Mouse (Mus musculus): Measurements from ENCODE around the gene Zfp775. TPM values are rescaled to one million over a fixed set of nuclear protein-coding genes. Genes with fewer than 3 reads are reported as not detected.

Zfp775 gene
- polyA plus RNA-seq, 1 experiment from 2014 or later: 7.4 TPM

- H3K27ac ChIP-seq (ENCODE audit: low read length): no peak within 1 kb of the TSS
- H3K9me3 ChIP-seq (ENCODE audit: control insufficient read depth, low read length): no peaks in the 10 kb centered on the region
- H3K9ac ChIP-seq (ENCODE audit: low read length): 0 out of 2 replicates have a peak within 1 kb of the TSS, but pooled peaks have one; percentile 16
- WGBS: 35% methylated on average over 3 of the region's 3 CpGs
- peak within 1 kb of the TSS; percentile 31 for H3K4me2 ChIP-seq (ENCODE audit: low read depth, low read length)
- no peaks in the 10 kb centered on the region for H3K4me1 ChIP-seq (replicated peaks; ENCODE audit: control insufficient read depth, insufficient read depth, low read length)
- H3K36me3 ChIP-seq (ENCODE audit: control insufficient read depth, insufficient read depth, low read length): no peaks in the 10 kb centered on the region
- H3K4me3 ChIP-seq (ENCODE audit: low read length): peak within 1 kb of the TSS; percentile 25
- H3K27me3 ChIP-seq (ENCODE audit: control insufficient read depth, insufficient read depth, low read depth, low read length): no peaks in the 10 kb centered on the region; the same call in 1 of the 2 replicates
- ATAC-seq (ENCODE audit: low read depth): peak; percentile 73; the same call in 1 of the 2 replicates
Measured at GRCm38 (mm10) chr6:48646995-48647394, 45.1 kb downstream of the Zfp775 start, which contains the start of gene Gimap8. Gimap8 (plus strand) TSS chr6:48647234.

DNA sequence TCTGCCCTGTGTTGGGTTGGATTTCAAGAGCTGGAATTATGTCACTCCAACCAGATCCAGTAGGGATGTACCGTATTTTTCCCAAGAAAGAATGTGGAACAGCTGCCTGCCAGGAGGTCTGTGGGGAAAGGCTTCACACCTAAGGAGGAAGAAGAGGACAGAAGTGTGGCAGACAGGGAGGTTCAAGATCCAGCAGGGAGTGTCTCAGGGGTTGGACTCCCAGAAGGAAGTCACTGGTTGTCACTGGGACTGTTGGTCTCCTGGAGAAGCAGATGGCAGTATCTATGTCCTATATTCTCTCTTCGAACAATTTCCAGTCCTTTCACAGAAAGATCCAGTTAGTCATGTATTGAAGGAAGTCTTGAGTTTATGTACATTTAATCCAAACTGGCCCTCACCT, 45.7 kb downstream of the Zfp775 start:
- Histone ChIP-seq H3K27me3 (ENCODE audit: control insufficient read depth, insufficient read depth, low read depth, low read length) (no peaks in the 10 kb centered on the region; the same call in 1 of the 2 replicates), H3K27ac (ENCODE audit: low read length) (no peak overlapping the region), H3K9ac (ENCODE audit: low read length) (0 out of 2 replicates have a peak overlapping the region, but pooled peaks have one; percentile 16), H3K4me1 (replicated peaks; ENCODE audit: control insufficient read depth, insufficient read depth, low read length) (no peaks in the 10 kb centered on the region), H3K4me3 (ENCODE audit: low read length) (peak overlapping the region; percentile 12), H3K9me3 (ENCODE audit: control insufficient read depth, low read length) (no peaks in the 10 kb centered on the region), H3K4me2 (ENCODE audit: low read depth, low read length) (peak overlapping the region; percentile 31), H3K36me3 (ENCODE audit: control insufficient read depth, insufficient read depth, low read length) (no peaks in the 10 kb centered on the region)
- WGBS: 62% methylated on average over 2 of the region's 2 CpGs
- no peak; the same call in 1 of the 2 replicates for ATAC-seq (ENCODE audit: low read depth)

DNA sequence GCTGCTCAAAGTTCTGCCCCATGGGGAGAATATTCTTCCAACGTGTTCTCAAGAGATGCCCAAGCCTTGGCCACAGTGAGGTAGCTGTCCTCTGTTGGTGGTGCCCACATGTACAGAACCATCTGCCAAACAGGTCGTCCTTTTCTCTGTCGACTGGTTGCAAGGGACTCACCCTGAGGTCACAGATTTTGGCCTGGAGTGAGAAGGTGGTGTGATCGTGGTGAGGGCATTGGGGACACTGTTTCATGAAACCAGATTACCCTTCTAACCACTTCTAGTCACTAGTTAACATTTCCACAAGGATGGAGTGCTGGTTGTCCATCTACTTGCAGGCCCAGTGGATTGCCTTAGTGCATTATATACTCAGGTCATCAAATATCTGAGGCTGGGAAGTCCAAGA, 46.9 kb downstream of the Zfp775 start:
- Histone ChIP-seq H3K36me3 (ENCODE audit: control insufficient read depth, insufficient read depth, low read length) (no peaks in the 10 kb centered on the region), H3K9ac (ENCODE audit: low read length) (no peak overlapping the region), H3K4me1 (replicated peaks; ENCODE audit: control insufficient read depth, insufficient read depth, low read length) (no peaks in the 10 kb centered on the region), H3K27me3 (ENCODE audit: control insufficient read depth, insufficient read depth, low read depth, low read length) (no peaks in the 10 kb centered on the region; the same call in 1 of the 2 replicates), H3K9me3 (ENCODE audit: control insufficient read depth, low read length) (no peaks in the 10 kb centered on the region), H3K4me3 (ENCODE audit: low read length) (no peak overlapping the region), H3K27ac (ENCODE audit: low read length) (no peak overlapping the region), H3K4me2 (ENCODE audit: low read depth, low read length) (no peak overlapping the region)
- 90% methylated on average over 4 of the region's 4 CpGs for WGBS
- no peak for ATAC-seq (ENCODE audit: low read depth)

DNA sequence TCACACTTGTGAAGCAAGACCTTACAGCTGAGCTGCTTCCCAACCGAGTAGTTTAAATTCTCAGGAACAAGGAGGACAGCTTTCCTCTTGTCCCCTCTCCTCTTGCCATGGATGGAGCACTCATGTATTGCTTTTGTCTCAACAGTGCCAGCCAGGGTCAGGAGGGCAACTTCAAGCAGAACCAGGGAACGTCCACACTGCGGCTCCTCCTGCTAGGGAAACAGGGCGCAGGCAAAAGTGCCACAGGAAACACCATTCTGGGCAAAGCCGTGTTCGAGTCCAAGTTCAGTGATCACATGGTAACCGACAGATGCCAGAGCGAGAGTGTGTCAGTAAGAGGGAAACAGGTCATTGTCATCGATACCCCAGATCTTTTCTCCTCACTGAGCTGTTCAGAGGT, 48.2 kb downstream of the Zfp775 start:
- Histone ChIP-seq H3K4me3 (ENCODE audit: low read length) (no peak overlapping the region), H3K9me3 (ENCODE audit: control insufficient read depth, low read length) (no peaks in the 10 kb centered on the region), H3K4me1 (replicated peaks; ENCODE audit: control insufficient read depth, insufficient read depth, low read length) (no peaks in the 10 kb centered on the region), H3K36me3 (ENCODE audit: control insufficient read depth, insufficient read depth, low read length) (no peaks in the 10 kb centered on the region), H3K27me3 (ENCODE audit: control insufficient read depth, insufficient read depth, low read depth, low read length) (no peaks in the 10 kb centered on the region), H3K27ac (ENCODE audit: low read length) (no peak overlapping the region), H3K9ac (ENCODE audit: low read length) (no peak overlapping the region), H3K4me2 (ENCODE audit: low read depth, low read length) (no peak overlapping the region)
- ATAC-seq (ENCODE audit: low read depth): no peak
- 85% methylated on average over 9 of the region's 9 CpGs for WGBS

DNA sequence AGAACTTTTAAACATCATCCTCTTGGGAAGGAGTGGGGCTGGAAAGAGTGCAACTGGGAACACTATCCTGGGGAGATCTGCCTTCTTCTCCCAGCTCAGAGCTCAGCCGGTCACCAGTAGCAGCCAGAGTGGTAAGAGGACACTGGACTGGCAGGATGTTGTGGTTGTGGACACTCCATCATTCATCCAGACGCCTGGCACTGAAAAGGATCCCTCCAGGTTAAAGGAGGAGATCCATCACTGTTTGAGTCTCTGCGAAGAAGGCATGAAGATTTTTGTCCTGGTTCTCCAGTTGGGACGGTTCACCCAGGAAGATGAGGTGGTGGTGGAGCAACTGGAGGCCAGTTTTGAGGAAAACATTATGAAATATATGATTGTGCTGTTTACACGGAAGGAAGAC, 56.9 kb downstream of the Zfp775 start:
- no peak overlapping the region for H3K4me2 ChIP-seq (ENCODE audit: low read depth, low read length)
- H3K9me3 ChIP-seq (ENCODE audit: control insufficient read depth, low read length): no peaks in the 10 kb centered on the region
- no peak overlapping the region for H3K4me3 ChIP-seq (ENCODE audit: low read length)
- 55% methylated on average over 5 of the region's 5 CpGs for WGBS
- no peaks in the 10 kb centered on the region for H3K4me1 ChIP-seq (replicated peaks; ENCODE audit: control insufficient read depth, insufficient read depth, low read length)
- no peak overlapping the region for H3K27ac ChIP-seq (ENCODE audit: low read length)
- ATAC-seq (ENCODE audit: low read depth): no peak
- no peak overlapping the region for H3K9ac ChIP-seq (ENCODE audit: low read length)
- H3K36me3 ChIP-seq (ENCODE audit: control insufficient read depth, insufficient read depth, low read length): no peaks in the 10 kb centered on the region
- H3K27me3 ChIP-seq (ENCODE audit: control insufficient read depth, insufficient read depth, low read depth, low read length): no peaks in the 10 kb centered on the region

DNA sequence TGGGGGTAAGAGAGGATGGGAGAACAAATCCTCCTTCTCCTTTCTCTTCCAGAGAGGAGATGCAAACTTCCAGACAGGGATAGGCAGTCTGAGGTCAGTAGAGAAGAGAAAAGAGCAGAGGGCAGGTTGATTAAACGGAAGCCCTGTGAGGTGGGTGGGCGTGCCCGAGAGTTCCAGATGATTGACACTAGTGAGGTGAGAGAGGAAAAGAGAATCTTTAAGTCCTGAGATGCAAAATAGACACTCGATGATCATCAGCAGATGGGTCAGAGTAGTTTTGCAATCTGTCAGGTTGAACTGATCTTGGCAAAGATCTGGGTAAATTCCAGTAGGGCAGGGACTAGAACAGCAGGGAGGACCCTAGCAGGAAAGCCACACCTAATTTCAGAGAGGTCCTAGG, 62.9 kb downstream of the Zfp775 start:
- ATAC-seq (ENCODE audit: low read depth): no peak
- whole genome bisulfite sequencing: 80% methylated on average over 4 of the region's 4 CpGs

DNA sequence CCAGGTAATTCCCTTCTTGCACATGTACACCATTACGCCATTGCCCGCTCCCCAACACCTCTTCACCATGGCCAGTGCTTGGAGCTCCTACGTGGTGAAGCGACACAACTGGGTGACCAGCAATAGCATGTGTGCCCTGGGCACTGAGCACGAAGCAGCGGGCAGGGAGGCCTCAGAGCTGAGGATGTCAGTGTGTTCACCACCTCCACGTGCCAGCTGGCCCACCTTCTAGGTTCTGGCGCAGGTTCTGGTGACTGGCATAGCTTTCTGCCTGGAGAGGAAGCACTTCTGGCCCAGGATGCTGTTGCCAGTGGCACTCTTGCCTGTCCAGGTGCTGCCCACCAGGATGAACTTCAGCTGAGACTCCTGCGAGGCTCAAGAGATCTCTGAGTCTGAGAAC, 63.6 kb downstream of the Zfp775 start:
- no peak for ATAC-seq (ENCODE audit: low read depth)
- WGBS: 92% methylated on average over 9 of the region's 9 CpGs

More for the DNA sequence above, 62.9 kb downstream of the Zfp775 start:
- Histone ChIP-seq H3K4me1 (replicated peaks; ENCODE audit: control insufficient read depth, insufficient read depth, low read length) (0 out of 2 replicates have a peak, but pooled peaks cover 2% of the 10 kb centered on the region), H3K4me2 (ENCODE audit: low read depth, low read length) (no peak overlapping the region), H3K27me3 (ENCODE audit: control insufficient read depth, insufficient read depth, low read depth, low read length) (no peaks in the 10 kb centered on the region), H3K9me3 (ENCODE audit: control insufficient read depth, low read length) (no peaks in the 10 kb centered on the region), H3K9ac (ENCODE audit: low read length) (no peak overlapping the region), H3K36me3 (ENCODE audit: control insufficient read depth, insufficient read depth, low read length) (no peaks in the 10 kb centered on the region), H3K27ac (ENCODE audit: low read length) (no peak overlapping the region), H3K4me3 (ENCODE audit: low read length) (no peak overlapping the region)

GRCm38 (mm10) chr6:48666159-48666586, 64.3 kb downstream of the Zfp775 start:
- no peak for ATAC-seq (ENCODE audit: low read depth)
- Histone ChIP-seq H3K36me3 (ENCODE audit: control insufficient read depth, insufficient read depth, low read length) (no peaks in the 10 kb centered on the region), H3K27ac (ENCODE audit: low read length) (no peak overlapping the region), H3K4me2 (ENCODE audit: low read depth, low read length) (no peak overlapping the region), H3K4me1 (replicated peaks; ENCODE audit: control insufficient read depth, insufficient read depth, low read length) (0 out of 2 replicates have a peak, but pooled peaks cover 2% of the 10 kb centered on the region), H3K4me3 (ENCODE audit: low read length) (no peak overlapping the region), H3K9me3 (ENCODE audit: control insufficient read depth, low read length) (no peaks in the 10 kb centered on the region), H3K9ac (ENCODE audit: low read length) (no peak overlapping the region), H3K27me3 (ENCODE audit: control insufficient read depth, insufficient read depth, low read depth, low read length) (no peaks in the 10 kb centered on the region)
- 26% methylated on average over 7 of the region's 7 CpGs for WGBS

More for the DNA sequence above, 63.6 kb downstream of the Zfp775 start:
- Histone ChIP-seq H3K27ac (ENCODE audit: low read length) (no peak overlapping the region), H3K9me3 (ENCODE audit: control insufficient read depth, low read length) (no peaks in the 10 kb centered on the region), H3K27me3 (ENCODE audit: control insufficient read depth, insufficient read depth, low read depth, low read length) (no peaks in the 10 kb centered on the region), H3K9ac (ENCODE audit: low read length) (no peak overlapping the region), H3K4me3 (ENCODE audit: low read length) (no peak overlapping the region), H3K4me2 (ENCODE audit: low read depth, low read length) (no peak overlapping the region), H3K36me3 (ENCODE audit: control insufficient read depth, insufficient read depth, low read length) (no peaks in the 10 kb centered on the region), H3K4me1 (replicated peaks; ENCODE audit: control insufficient read depth, insufficient read depth, low read length) (0 out of 2 replicates have a peak, but pooled peaks cover 2% of the 10 kb centered on the region)

DNA sequence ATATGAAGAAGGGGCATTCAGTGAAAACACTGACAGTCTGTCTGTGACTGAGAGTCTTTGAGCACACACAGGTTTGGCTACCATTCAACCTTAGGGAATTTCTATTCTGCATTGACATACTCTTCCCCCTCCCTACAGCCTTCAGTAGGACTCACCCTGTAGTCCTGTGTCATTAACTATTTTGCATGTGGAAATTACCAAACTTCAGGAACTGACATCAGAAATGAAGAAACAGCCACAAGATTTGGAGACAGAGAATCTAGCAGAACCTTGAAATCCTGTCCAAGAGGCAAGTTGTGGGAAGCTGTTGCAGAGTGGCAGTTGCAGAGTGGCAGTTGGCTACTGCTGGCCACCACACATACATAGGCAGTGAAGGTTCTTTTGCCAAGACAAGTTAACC, 66.2 kb downstream of the Zfp775 start:
- Histone ChIP-seq H3K36me3 (ENCODE audit: control insufficient read depth, insufficient read depth, low read length) (no peaks in the 10 kb centered on the region), H3K27me3 (ENCODE audit: control insufficient read depth, insufficient read depth, low read depth, low read length) (no peaks in the 10 kb centered on the region), H3K4me3 (ENCODE audit: low read length) (no peak overlapping the region), H3K27ac (ENCODE audit: low read length) (no peak overlapping the region), H3K4me1 (replicated peaks; ENCODE audit: control insufficient read depth, insufficient read depth, low read length) (0 out of 2 replicates have a peak, but pooled peaks cover 2% of the 10 kb centered on the region), H3K9ac (ENCODE audit: low read length) (no peak overlapping the region), H3K4me2 (ENCODE audit: low read depth, low read length) (no peak overlapping the region), H3K9me3 (ENCODE audit: control insufficient read depth, low read length) (no peaks in the 10 kb centered on the region)
- ATAC-seq (ENCODE audit: low read depth): no peak
